Comparison of ENCODE assay signal across 18 mouse cellular contexts in genomic region chr11:75344163-75344562, GRCm38 (mm10). TPM values are rescaled to one million over a fixed set of nuclear protein-coding genes. Genes with fewer than 3 reads are reported as not detected.
DNase-seq lines count a peak whose midpoint lies in the region; ATAC-seq and TF ChIP-seq lines count a peak whose summit lies in the region.
"Had no signal": no experiment of that assay in that cellular context is flagged by ENCODE, and none has a peak within 500 bp of the region (broad histone marks: within the 10 kb centered on the region; RNA-seq: fewer than 3 reads in every experiment).

No protein-coding gene starts in this region.

- no peak overlapping the region for H3K27ac ChIP-seq in liver, adult 2 months (replicated peaks; ENCODE audit: insufficient read depth, low read depth, low read length)
- no peak overlapping the region for H3K27ac ChIP-seq in liver, postnatal 0 days (ENCODE audit: low read depth)
- no peak overlapping the region for H3K27ac ChIP-seq in ES-E14 (ENCODE audit: insufficient read depth, low read depth, low read length, poor library complexity, severe bottlenecking)
- 0 out of 2 replicates have a peak overlapping the region, but pooled peaks have one; percentile 47 for H3K27ac ChIP-seq in stomach, embryonic 16.5 days (ENCODE audit: low read length)
- H3K27ac ChIP-seq: heart, adult 2 months; heart, embryonic 15.5 days; hindbrain, embryonic 12.5 days; limb, embryonic 10.5 days; liver, embryonic 14.5 days; neural tube, embryonic 12.5 days had no signal

- TF ChIP-seq POLR2A in liver, adult 2 months (IDR thresholded peaks at IDR 0.05; ENCODE audit: extremely low read depth, insufficient read depth, low read length): no peak

- no peak for ATAC-seq in liver, postnatal 0 days
- ATAC-seq in stomach, embryonic 16.5 days (ENCODE audit: insufficient read depth, low FRiP score): no peak
- ATAC-seq: midbrain, embryonic 16.5 days had no signal

- in situ Hi-C loops in ES-E14 (cut with MboI; ENCODE audit: low sequenced_read_pairs in 2 of 2, unreplicated experiment in 2 of 2): no loop called here

- peak; percentile 19 for DNase-seq in liver, adult 2 months (ENCODE audit: extremely low read depth, low read depth, low spot score)
- DNase-seq in liver, postnatal 0 days: no peak
- peak; percentile 45 for DNase-seq in thymus, postnatal 0 days (ENCODE audit: low spot score)
- no peak for DNase-seq in thymus, postnatal 4 days
- no peak for DNase-seq in ES-E14 (ENCODE audit: low read depth, low spot score)
- DNase-seq in ovary, adult 18-20 months (ENCODE audit: low spot score): no peak
- DNase-seq in heart, postnatal 25 days (ENCODE audit: low spot score): no peak
- DNase-seq: cerebellum, adult 9-11 months; heart, adult 2 months; kidney, adult 8-10 months; right cerebral cortex, postnatal 25 days had no signal

- no peak for TF ChIP-seq CTCF in liver, adult 2 months (IDR thresholded peaks at IDR 0.05; ENCODE audit: low read depth, low read length)
- no peak for TF ChIP-seq CTCF in liver, postnatal 0 days (IDR thresholded peaks at IDR 0.05; ENCODE audit: low read depth)

- H3K9me3 ChIP-seq in liver, postnatal 0 days (ENCODE audit: low read length): no peaks in the 10 kb centered on the region
- no peaks in the 10 kb centered on the region for H3K9me3 ChIP-seq in ES-E14 (ENCODE audit: control insufficient read depth, insufficient read depth, low read depth, low read length)
- no peaks in the 10 kb centered on the region for H3K9me3 ChIP-seq in stomach, embryonic 16.5 days (replicated peaks; ENCODE audit: control insufficient read depth, low read length)
- H3K9me3 ChIP-seq: heart, embryonic 15.5 days; hindbrain, embryonic 12.5 days; limb, embryonic 10.5 days; neural tube, embryonic 12.5 days had no signal

- no peak for TF ChIP-seq EP300 in liver, postnatal 0 days (IDR thresholded peaks at IDR 0.05; ENCODE audit: low read depth)

- H3K4me1 ChIP-seq in liver, adult 2 months (ENCODE audit: control insufficient read depth, insufficient read depth, low read length): peaks cover 2% of the 10 kb centered on the region; the same call in 1 of the 2 replicates
- peaks cover 21% of the 10 kb centered on the region for H3K4me1 ChIP-seq in liver, postnatal 0 days (ENCODE audit: insufficient read depth)
- peaks cover 4 to 6% of the 10 kb centered on the region in 2 experiments; a peak in 2 of 4 replicates for H3K4me1 ChIP-seq in ES-E14 (ENCODE audit: control insufficient read depth in 2 of 2, insufficient read depth in 2 of 2, low read length in 2 of 2, poor library complexity in 1 of 2)
- peaks cover 26% of the 10 kb centered on the region for H3K4me1 ChIP-seq in stomach, embryonic 16.5 days (ENCODE audit: control insufficient read depth, insufficient read depth, low read length)

- no peak overlapping the region for H3K4me3 ChIP-seq in liver, adult 2 months (ENCODE audit: insufficient read depth, low read depth, low read length)
- H3K4me3 ChIP-seq in liver, postnatal 0 days (ENCODE audit: low read depth, low read length): no peak overlapping the region
- H3K4me3 ChIP-seq in ES-E14 (ENCODE audit: insufficient read depth in 1 of 2, low read depth in 1 of 2, low read length in 2 of 2, poor library complexity in 1 of 2, severe bottlenecking in 1 of 2): no peak overlapping the region
- no peak overlapping the region for H3K4me3 ChIP-seq in stomach, embryonic 16.5 days (replicated peaks; ENCODE audit: low read length)
- H3K4me3 ChIP-seq: heart, adult 2 months; heart, embryonic 15.5 days; hindbrain, embryonic 12.5 days; limb, embryonic 10.5 days; neural tube, embryonic 12.5 days had no signal

- no peak overlapping the region for H3K4me2 ChIP-seq in liver, postnatal 0 days (ENCODE audit: low read depth, low read length)
- no peak overlapping the region for H3K4me2 ChIP-seq in stomach, embryonic 16.5 days (ENCODE audit: low read depth, low read length)
- H3K4me2 ChIP-seq: heart, embryonic 15.5 days; hindbrain, embryonic 12.5 days; neural tube, embryonic 12.5 days had no signal

- WGBS in liver, adult 2 months: 52% methylated on average over 2 of the region's 2 CpGs
- whole genome bisulfite sequencing in liver, postnatal 0 days (ENCODE audit: insufficient replicate concordance): 70% methylated on average over 2 of the region's 2 CpGs
- 49% methylated on average over 2 of the region's 2 CpGs for WGBS in stomach, embryonic 16.5 days

- H3K9ac ChIP-seq in liver, adult 2 months (ENCODE audit: low read depth, low read length): no peak overlapping the region
- no peak overlapping the region for H3K9ac ChIP-seq in liver, postnatal 0 days (replicated peaks)
- no peak overlapping the region for H3K9ac ChIP-seq in ES-E14 (ENCODE audit: insufficient read depth, low read depth, low read length, poor library complexity, severe bottlenecking)
- H3K9ac ChIP-seq in stomach, embryonic 16.5 days (ENCODE audit: low read length): no peak overlapping the region
- H3K9ac ChIP-seq: heart, embryonic 15.5 days; hindbrain, embryonic 12.5 days; liver, embryonic 14.5 days; neural tube, embryonic 12.5 days had no signal

- intact Hi-C loops in heart, postnatal 25 days (cut with DNase I): no loop called here

- H3K79me2 ChIP-seq in liver, adult 2 months (ENCODE audit: control insufficient read depth, insufficient read depth, low read length): peaks cover 12% of the 10 kb centered on the region; the same call in 1 of the 2 replicates

- no peaks in the 10 kb centered on the region for H3K27me3 ChIP-seq in liver, adult 2 months (ENCODE audit: control insufficient read depth, insufficient read depth, low read length)
- no peaks in the 10 kb centered on the region for H3K27me3 ChIP-seq in liver, postnatal 0 days (ENCODE audit: insufficient read depth, low read length)
- no peaks in the 10 kb centered on the region for H3K27me3 ChIP-seq in stomach, embryonic 16.5 days (ENCODE audit: control insufficient read depth, insufficient read depth, low read length)
- H3K27me3 ChIP-seq: heart, embryonic 15.5 days; hindbrain, embryonic 12.5 days; neural tube, embryonic 12.5 days had no signal

- peaks cover 12% of the 10 kb centered on the region for H3K36me3 ChIP-seq in liver, adult 2 months (ENCODE audit: control insufficient read depth, insufficient read depth, low read length)
- H3K36me3 ChIP-seq in liver, postnatal 0 days (replicated peaks; ENCODE audit: insufficient read depth, low read length): peaks cover 23% of the 10 kb centered on the region
- H3K36me3 ChIP-seq in ES-E14 (ENCODE audit: control insufficient read depth, insufficient read depth, low read length, poor library complexity, severe bottlenecking): peaks cover 17% of the 10 kb centered on the region
- H3K36me3 ChIP-seq in stomach, embryonic 16.5 days (ENCODE audit: control insufficient read depth, insufficient read depth, low read length): peaks cover 4% of the 10 kb centered on the region; the same call in 1 of the 2 replicates

TF ChIP-seq in ES-E14, 5 proteins besides CTCF, POLR2A, EP300 and RAD21:
- TF ChIP-seq ZC3H11A (IDR thresholded peaks at IDR 0.05; ENCODE audit: borderline replicate concordance, low read depth, low read length) (no peak), CHD2 (IDR thresholded peaks at IDR 0.05; ENCODE audit: low read depth, low read length) (no peak), MAFK (IDR thresholded peaks at IDR 0.05; ENCODE audit: insufficient read depth, low read depth, low read length) (no peak), ZNF384 (IDR thresholded peaks at IDR 0.05; ENCODE audit: low read depth, low read length) (peak; percentile 82)

RNA-seq across cellular contexts. Expression of gene Rpa1, which starts 4.0 kb away (rescaled TPM):
- 19.9 and 21.4 TPM in 2 replicates for total RNA-seq in liver, adult 2 months (2014; rRNA removed)
- 10.3 and 10.5 TPM in 2 replicates for polyA plus RNA-seq in liver, adult 2 months (2012; rRNA removed)
- 43.5 and 49.3 TPM in 2 replicates for polyA plus RNA-seq in liver, postnatal 0 days (2015; fragmentation: Nextera tagmentation; extraction: Ambion mirVana)
- polyA plus RNA-seq in thymus, postnatal 0 days (2015; fragmentation: Nextera tagmentation; extraction: Ambion mirVana): 145 and 158 TPM in 2 replicates
- total RNA-seq in ES-E14 (2012; rRNA removed): 193 and 317 TPM in 2 replicates
- polyA plus RNA-seq in stomach, embryonic 16.5 days (2015; fragmentation: Nextera tagmentation; extraction: Ambion mirVana): 111 and 112 TPM in 2 replicates
- 10 to 100 TPM; 58.0 to 63.5 TPM for total RNA-seq in heart, postnatal 25 days (2021)

RNA-seq across cellular contexts. Expression of gene Smyd4, which starts 4.1 kb away (rescaled TPM):
- total RNA-seq in liver, adult 2 months (2014; rRNA removed): 1.8 and 2.5 TPM in 2 replicates
- polyA plus RNA-seq in liver, adult 2 months (2012; rRNA removed): 0.93 and 1.1 TPM in 2 replicates
- 3.1 TPM in 2 replicates for polyA plus RNA-seq in liver, postnatal 0 days (2015; fragmentation: Nextera tagmentation; extraction: Ambion mirVana)
- polyA plus RNA-seq in thymus, postnatal 0 days (2015; fragmentation: Nextera tagmentation; extraction: Ambion mirVana): 6.2 and 9.5 TPM in 2 replicates
- 27.0 and 28.3 TPM in 2 replicates for total RNA-seq in ES-E14 (2012; rRNA removed)
- 8.1 and 9.8 TPM in 2 replicates for polyA plus RNA-seq in stomach, embryonic 16.5 days (2015; fragmentation: Nextera tagmentation; extraction: Ambion mirVana)
- total RNA-seq in heart, postnatal 25 days (2021): 1 to 10 TPM; 4.3 to 4.6 TPM

Comparison
In these comparisons a context has a peak if more than half of its experiments do, and no peak if none do; other contexts are left out.
1. DNase-seq: peak in liver, adult 2 months (single experiment) and thymus, postnatal 0 days (single experiment); none in liver, postnatal 0 days (single experiment), thymus, postnatal 4 days (single experiment), ES-E14 (single experiment), ovary, adult 18-20 months (single experiment) and heart, postnatal 25 days (single experiment).